Mouse (Mus musculus): ENCODE results near the gene Ephx1. TPM values are rescaled to one million over a fixed set of nuclear protein-coding genes. Genes with fewer than 3 reads are reported as not detected.
"Not testable (repeated sequence)": the region's sequence is repeated elsewhere in the genome, so short reads cannot be mapped to it uniquely, and the experiment has no call there.

The Ephx1 gene
- total RNA-seq, 2 experiments from 2014 or later, result 2.1 TPM; not detected in 1

- ATAC-seq (replicated peaks; ENCODE audit: poor library complexity, severe bottlenecking), result no peak
Measured at GRCm38 (mm10) chr1:180941726-180942125, 79.0 kb downstream of the Ephx1 start.

DNA sequence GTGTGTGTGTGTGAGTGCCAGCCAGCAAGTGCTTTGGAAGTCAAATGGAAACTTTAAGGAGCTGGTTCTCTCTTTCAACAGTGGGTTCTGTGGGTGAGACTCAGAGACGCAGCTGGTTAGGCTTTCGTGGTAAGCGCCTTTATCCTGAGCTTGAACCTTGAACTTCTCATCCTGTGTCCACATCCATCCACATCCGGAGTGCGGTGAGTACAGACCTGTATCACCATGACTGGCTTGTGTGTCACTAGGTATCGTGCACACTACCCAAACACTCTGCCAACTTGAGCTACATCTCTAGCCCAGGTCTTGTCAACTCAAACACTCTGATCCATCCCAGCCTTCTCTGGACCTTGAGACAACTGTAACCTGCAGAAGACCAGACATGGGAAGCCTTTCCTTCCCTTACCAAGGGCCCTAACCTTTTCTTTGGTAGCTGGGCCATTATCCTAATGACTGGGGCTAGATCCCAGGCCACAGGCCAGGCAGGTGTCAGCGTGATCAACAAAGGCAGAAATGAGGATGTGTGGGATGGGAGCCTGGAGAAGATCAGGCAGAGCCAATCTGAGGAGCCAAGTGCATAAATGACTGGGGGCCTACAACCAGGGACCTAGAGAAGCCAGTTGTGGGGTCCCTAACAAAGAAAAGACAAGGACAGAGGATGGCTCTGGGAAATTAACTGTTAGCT lies 79.8 kb downstream of the Ephx1 start:
- ATAC-seq (replicated peaks; ENCODE audit: poor library complexity, severe bottlenecking), result peak; percentile 19

GRCm38 (mm10) chr1:180938781-180939180 lies 81.9 kb downstream of the Ephx1 start:
- ATAC-seq (replicated peaks; ENCODE audit: poor library complexity, severe bottlenecking), result not testable (repeated sequence)

GRCm38 (mm10) chr1:180937631-180938030 lies 83.1 kb downstream of the Ephx1 start:
- not testable (repeated sequence) for ATAC-seq (replicated peaks; ENCODE audit: poor library complexity, severe bottlenecking)

DNA sequence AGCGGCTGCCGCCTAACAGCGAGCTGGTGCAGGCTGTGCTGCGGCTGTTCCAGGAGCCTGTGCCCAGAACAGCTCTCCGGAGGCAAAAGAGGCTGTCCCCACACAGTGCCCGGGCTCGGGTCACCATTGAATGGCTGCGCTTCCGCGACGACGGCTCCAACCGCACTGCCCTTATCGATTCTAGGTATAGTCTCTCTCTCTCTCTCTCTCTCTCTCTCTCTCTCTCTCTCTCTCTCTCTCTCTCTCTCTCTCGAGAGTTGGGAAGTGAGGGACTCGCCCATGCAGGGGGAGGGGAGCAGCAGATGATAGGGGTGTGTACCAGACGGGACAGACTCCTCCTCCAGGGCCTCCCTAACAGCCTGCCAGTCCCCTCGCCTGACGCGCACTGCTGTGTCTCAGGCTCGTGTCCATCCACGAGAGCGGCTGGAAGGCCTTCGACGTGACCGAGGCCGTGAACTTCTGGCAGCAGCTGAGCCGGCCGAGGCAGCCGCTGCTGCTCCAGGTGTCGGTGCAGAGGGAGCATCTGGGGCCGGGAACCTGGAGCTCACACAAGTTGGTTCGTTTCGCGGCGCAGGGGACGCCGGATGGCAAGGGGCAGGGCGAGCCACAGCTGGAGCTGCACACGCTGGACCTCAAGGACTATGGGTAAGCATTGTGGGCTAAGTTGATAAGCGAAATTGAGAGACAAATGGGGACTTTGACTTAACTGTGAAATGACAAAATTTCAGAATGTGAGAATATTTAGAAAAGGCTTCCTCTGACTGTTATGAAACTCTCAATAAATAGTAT lies 83.9 kb downstream of the Ephx1 start:
- ATAC-seq (replicated peaks; ENCODE audit: poor library complexity, severe bottlenecking), result peak; percentile 64

GRCm38 (mm10) chr1:180934467-180935419 lies 86.0 kb downstream of the Ephx1 start, which contains the start of gene Lefty1:
Gene Lefty1, plus strand, starts transcription at chr1:180935022.
- ATAC-seq (replicated peaks; ENCODE audit: poor library complexity, severe bottlenecking), result no peak

- ATAC-seq (replicated peaks; ENCODE audit: poor library complexity, severe bottlenecking), result no peak
Measured at GRCm38 (mm10) chr1:180933659-180934058, 87.0 kb downstream of the Ephx1 start.

GRCm38 (mm10) chr1:180931106-180931505 lies 89.6 kb downstream of the Ephx1 start:
- ATAC-seq (replicated peaks; ENCODE audit: poor library complexity, severe bottlenecking), result no peak

DNA sequence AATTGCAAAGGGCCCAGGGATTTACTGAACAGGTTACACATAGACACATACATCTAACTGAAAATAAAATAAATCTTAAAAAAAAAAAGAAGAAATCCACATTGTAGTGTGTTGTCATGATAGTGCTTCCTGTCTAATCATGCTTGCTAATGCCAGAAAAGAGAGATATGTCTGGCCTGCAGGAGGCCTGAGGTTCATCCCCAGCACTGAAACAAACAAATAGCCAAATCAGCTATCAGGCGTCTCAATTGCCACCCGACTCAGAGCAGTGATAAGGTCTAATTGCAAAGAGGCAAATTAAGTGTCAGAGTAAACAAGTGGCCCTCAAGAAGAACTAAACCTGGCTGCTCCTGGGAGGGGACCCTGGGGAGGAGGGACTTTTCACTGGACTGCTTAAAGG lies 91.1 kb downstream of the Ephx1 start:
- ATAC-seq (replicated peaks; ENCODE audit: poor library complexity, severe bottlenecking), result no peak

GRCm38 (mm10) chr1:180926286-180926685 lies 94.4 kb downstream of the Ephx1 start:
- ATAC-seq (replicated peaks; ENCODE audit: poor library complexity, severe bottlenecking), result no peak

Other genes with a start within 250 kb of the Ephx1 start
- 1,208 and 1,212 TPM in 2 replicates for gene H3f3a, start 207.0 kb downstream of the Ephx1 start, total RNA-seq (2014; fragmentation: Nextera tagmentation)
- 1,574 and 1,754 TPM in 2 replicates for gene H3f3a, start 207.0 kb downstream of the Ephx1 start, total RNA-seq (2017)
- gene Sde2, start 169.8 kb downstream of the Ephx1 start, total RNA-seq (2014; fragmentation: Nextera tagmentation), result 18.0 and 23.5 TPM in 2 replicates
- gene Sde2, start 169.8 kb downstream of the Ephx1 start, total RNA-seq (2017), result 29.5 and 29.8 TPM in 2 replicates
- not detected in 2 replicates for gene Lefty2, start 127.8 kb downstream of the Ephx1 start, total RNA-seq (2014; fragmentation: Nextera tagmentation)
- not detected in 2 replicates for gene Lefty2, start 127.8 kb downstream of the Ephx1 start, total RNA-seq (2017)
- 48.7 and 53.2 TPM in 2 replicates for gene Pycr2, start 116.6 kb downstream of the Ephx1 start, total RNA-seq (2014; fragmentation: Nextera tagmentation)
- gene Pycr2, start 116.6 kb downstream of the Ephx1 start, total RNA-seq (2017), result 27.8 and 28.4 TPM in 2 replicates
- gene Lefty1, start 85.9 kb downstream of the Ephx1 start, total RNA-seq (2014; fragmentation: Nextera tagmentation), result 1.5 TPM in 1 of 2 replicates, not detected in the other
- 0.47 TPM in 1 of 2 replicates, not detected in the other for gene Lefty1, start 85.9 kb downstream of the Ephx1 start, total RNA-seq (2017)
- 29.5 and 36.9 TPM in 2 replicates for gene Tmem63a, start 78.6 kb downstream of the Ephx1 start, total RNA-seq (2014; fragmentation: Nextera tagmentation)
- gene Tmem63a, start 78.6 kb downstream of the Ephx1 start, total RNA-seq (2017), result 14.8 and 16.1 TPM in 2 replicates
- gene 9130409I23Rik, start 30.3 kb upstream of the Ephx1 start, total RNA-seq (2014; fragmentation: Nextera tagmentation), result not detected in 2 replicates
- not detected in 2 replicates for gene 9130409I23Rik, start 30.3 kb upstream of the Ephx1 start, total RNA-seq (2017)
- 43.2 and 52.6 TPM in 2 replicates for gene Nvl, start 123.3 kb upstream of the Ephx1 start, total RNA-seq (2014; fragmentation: Nextera tagmentation)
- 24.9 and 26.2 TPM in 2 replicates for gene Nvl, start 123.3 kb upstream of the Ephx1 start, total RNA-seq (2017)
- 86.6 and 91.4 TPM in 2 replicates for gene Cnih4, start 123.8 kb upstream of the Ephx1 start, total RNA-seq (2014; fragmentation: Nextera tagmentation)
- 99.8 and 109 TPM in 2 replicates for gene Cnih4, start 123.8 kb upstream of the Ephx1 start, total RNA-seq (2017)
- 92.9 and 128 TPM in 2 replicates for gene Wdr26, start 191.1 kb upstream of the Ephx1 start, total RNA-seq (2014; fragmentation: Nextera tagmentation)
- gene Wdr26, start 191.1 kb upstream of the Ephx1 start, total RNA-seq (2017), result 93.0 and 101 TPM in 2 replicates

Measured in granulocyte monocyte progenitor cell, adult 5-6 weeks (primary cell).